Mouse (Mus musculus) hindbrain, embryonic 13.5 days (tissue): Measurements from ENCODE around the gene Btbd6. TPM values are rescaled to one million over a fixed set of nuclear protein-coding genes. Genes with fewer than 3 reads are reported as not detected.

Experiments
- polyA plus RNA-seq: library from polyadenylated mRNA; unstranded; fragments of >200 nt; fragmentation: Nextera tagmentation; extraction: Ambion mirVana; gene quantifications from 2 replicates; pipeline ENCODE4 v1.2.1, GENCODE M21; 2015

Gene Btbd6
- polyA plus RNA-seq, 1 experiment from 2014 or later = 40.0 TPM

Other genes with a start within 250 kb of the Btbd6 start
- 6.4 and 7.0 TPM in 2 replicates for gene Pld4, start 215.8 kb upstream of the Btbd6 start, polyA plus RNA-seq
- 0.84 and 0.86 TPM in 2 replicates for gene Ahnak2, start 173.8 kb upstream of the Btbd6 start, polyA plus RNA-seq
- 20.0 and 21.9 TPM in 2 replicates for gene Clba1, start 167.5 kb upstream of the Btbd6 start, polyA plus RNA-seq
- gene Cdca4, start 147.1 kb upstream of the Btbd6 start, polyA plus RNA-seq = 55.3 and 60.5 TPM in 2 replicates
- not detected in 2 replicates for gene Gpr132, start 108.3 kb upstream of the Btbd6 start, polyA plus RNA-seq
- gene Jag2, start 46.7 kb upstream of the Btbd6 start, polyA plus RNA-seq = 8.4 and 10.7 TPM in 2 replicates
- gene Nudt14, start 34.4 kb upstream of the Btbd6 start, polyA plus RNA-seq = 59.2 and 59.8 TPM in 2 replicates
- 58.3 and 58.6 TPM in 2 replicates for gene Brf1, start 24.2 kb downstream of the Btbd6 start, polyA plus RNA-seq
- 24.1 and 24.7 TPM in 2 replicates for gene Pacs2, start 38.0 kb downstream of the Btbd6 start, polyA plus RNA-seq
- gene Tex22, start 98.0 kb downstream of the Btbd6 start, polyA plus RNA-seq = 0.40 TPM in 1 of 2 replicates, not detected in the other
- gene Mta1, start 121.8 kb downstream of the Btbd6 start, polyA plus RNA-seq = 13.7 and 16.6 TPM in 2 replicates
- gene Crip2, start 163.8 kb downstream of the Btbd6 start, polyA plus RNA-seq = 324 and 347 TPM in 2 replicates
- gene Crip1, start 169.8 kb downstream of the Btbd6 start, polyA plus RNA-seq = 47.1 and 48.0 TPM in 2 replicates
- gene Tedc1, start 179.9 kb downstream of the Btbd6 start, polyA plus RNA-seq = 19.9 and 20.7 TPM in 2 replicates
- gene Tmem121, start 209.4 kb downstream of the Btbd6 start, polyA plus RNA-seq = 32.4 and 34.9 TPM in 2 replicates